Mouse (Mus musculus) neural tube, embryonic 12.5 days (tissue): ENCODE data around the gene Olfr895. TPM values are rescaled to one million over a fixed set of nuclear protein-coding genes. Genes with fewer than 3 reads are reported as not detected.

ENCODE experiments used
- ATAC-seq: fragments of 200-750 bp; cut with Nextera tagmentation; 2 replicates; pipeline ENCODE4 v1.8.0; 2017; ENCODE audit warnings: low read depth, mild to moderate bottlenecking, moderate TSS enrichment, moderate library complexity; ENCODE audit not compliant: low FRiP score
- H3K27ac ChIP-seq: fragments of 300-500 bp; sonication (generic); 2 replicates; pipeline ENCODE4 v1.5.1; 2016
- H3K27me3 ChIP-seq: fragments of 300-500 bp; sonication (generic); replicated peaks from 2 replicates; pipeline ENCODE4 v1.6.1; 2016; ENCODE audit warnings: mild to moderate bottlenecking
- H3K36me3 ChIP-seq: fragments of 300-500 bp; sonication (generic); 2 replicates; pipeline ENCODE4 v1.6.1; 2016; ENCODE audit warnings: mild to moderate bottlenecking
- H3K4me1 ChIP-seq: fragments of 300-500 bp; sonication (generic); 2 replicates; pipeline ENCODE4 v1.6.1; 2016
- H3K4me2 ChIP-seq: fragments of 300-500 bp; sonication (generic); replicated peaks from 2 replicates; pipeline ENCODE4 v1.6.1; 2016; ENCODE audit warnings: mild to moderate bottlenecking
- H3K4me3 ChIP-seq: fragments of 300-500 bp; sonication (generic); 2 replicates; pipeline ENCODE4 v1.5.1; 2016
- H3K9ac ChIP-seq: fragments of 300-500 bp; sonication (generic); 2 replicates; pipeline ENCODE4 v1.6.1; 2016; ENCODE audit warnings: mild to moderate bottlenecking
- H3K9me3 ChIP-seq: fragments of 300-500 bp; sonication (generic); 2 replicates; pipeline ENCODE4 v1.6.1; 2016; ENCODE audit warnings: mild to moderate bottlenecking
- WGBS: fragments of 180-500 bp; shearing (Covaris S2); methylation state at CpG from one replicate; pipeline ENCODE4 v1.1.7; 2016; 5-methylcytosine and 5-hydroxymethylcytosine counted together
- polyA plus RNA-seq: library from polyadenylated mRNA; unstranded; fragments of >200 nt; fragmentation: Nextera tagmentation; extraction: Ambion mirVana; gene quantifications from 2 replicates; pipeline ENCODE4 v1.2.1, GENCODE M21; 2016

Gene Olfr895
- not detected in 2 replicates for polyA plus RNA-seq

DNA sequence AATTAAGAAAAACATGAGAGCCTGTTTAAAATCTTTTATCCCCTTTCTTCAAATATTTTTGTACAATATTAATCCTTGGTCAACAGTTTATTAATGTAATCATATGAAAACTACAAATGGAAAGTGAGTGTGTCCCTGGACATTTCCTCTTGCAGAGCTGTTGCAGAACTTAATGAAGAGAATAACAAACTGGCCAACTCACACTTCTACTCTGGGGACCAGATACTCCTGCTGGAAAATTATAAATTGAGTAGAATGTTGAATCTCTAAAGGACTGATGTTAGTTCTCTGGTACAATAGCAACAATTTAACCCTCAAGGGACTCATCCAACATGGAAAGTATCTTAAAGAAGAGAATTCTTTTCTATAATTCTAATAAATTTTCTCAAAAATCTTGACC, at the start of gene Olfr895:
TSS of gene Olfr895 (plus strand) at position 301 of the 400 bp plus-strand sequence.
- no peak within 1 kb of the TSS for H3K4me3 ChIP-seq
- H3K36me3 ChIP-seq, result no peaks in the 10 kb centered on the region
- no peak for ATAC-seq
- no peak within 1 kb of the TSS for H3K27ac ChIP-seq
- H3K27me3 ChIP-seq, result no peaks in the 10 kb centered on the region
- no peaks in the 10 kb centered on the region for H3K4me1 ChIP-seq
- H3K9me3 ChIP-seq, result no peaks in the 10 kb centered on the region
- no peak within 1 kb of the TSS for H3K9ac ChIP-seq
- no peak within 1 kb of the TSS for H3K4me2 ChIP-seq

DNA sequence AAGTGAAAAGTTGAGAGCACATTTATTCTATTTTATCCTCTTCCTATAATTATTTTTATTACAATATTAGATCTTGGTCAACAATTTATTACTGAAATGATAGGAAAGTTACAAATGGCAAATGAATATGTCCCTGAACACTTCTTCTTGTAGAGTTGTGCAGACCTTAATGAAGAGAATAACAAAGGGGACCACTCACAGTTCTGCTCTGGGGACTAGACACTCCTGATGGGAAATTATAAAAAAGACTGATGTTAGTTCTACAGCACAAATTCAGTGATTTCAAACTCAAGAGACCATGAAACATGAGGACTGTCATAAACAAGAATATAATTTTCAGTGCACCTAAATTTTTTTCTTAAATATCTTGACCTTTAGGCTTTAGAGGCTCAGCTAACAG, 15.2 kb upstream of the Olfr895 start, which contains the start of gene Olfr143:
TSS of gene Olfr143 (plus strand) at position 301 of the 400 bp plus-strand sequence.
- Histone ChIP-seq H3K4me2 (no peak within 1 kb of the TSS), H3K4me3 (no peak within 1 kb of the TSS), H3K9me3 (no peaks in the 10 kb centered on the region), H3K27ac (no peak within 1 kb of the TSS), H3K9ac (no peak within 1 kb of the TSS), H3K4me1 (no peaks in the 10 kb centered on the region), H3K27me3 (no peaks in the 10 kb centered on the region), H3K36me3 (no peaks in the 10 kb centered on the region)
- no peak for ATAC-seq

- no peaks in the 10 kb centered on the region for H3K27me3 ChIP-seq
- no peak within 1 kb of the TSS for H3K4me2 ChIP-seq
- 87% methylated on average over 1 of the region's 1 CpGs for WGBS
- no peak within 1 kb of the TSS for H3K27ac ChIP-seq
- no peak within 1 kb of the TSS for H3K4me3 ChIP-seq
- ATAC-seq, result no peak
- no peaks in the 10 kb centered on the region for H3K4me1 ChIP-seq
- H3K9ac ChIP-seq, result no peak within 1 kb of the TSS
- no peaks in the 10 kb centered on the region for H3K9me3 ChIP-seq
- no peaks in the 10 kb centered on the region for H3K36me3 ChIP-seq
Observed at GRCm38 (mm10) chr9:38290807-38291206, 23.2 kb downstream of the Olfr895 start, which contains the start of gene Olfr896-ps1. Gene Olfr896-ps1, plus strand, starts transcription at chr9:38291107.

Other genes with a start within 250 kb of the Olfr895 start
- not detected in 2 replicates for gene Olfr883, start 242.0 kb upstream of the Olfr895 start, polyA plus RNA-seq
- not detected in 2 replicates for gene Olfr884, start 221.3 kb upstream of the Olfr895 start, polyA plus RNA-seq
- gene Olfr885, start 206.5 kb upstream of the Olfr895 start, polyA plus RNA-seq, result not detected in 2 replicates
- gene Olfr887, start 183.8 kb upstream of the Olfr895 start, polyA plus RNA-seq, result not detected in 2 replicates
- gene Olfr888, start 159.7 kb upstream of the Olfr895 start, polyA plus RNA-seq, result not detected in 2 replicates
- gene Olfr889, start 152.7 kb upstream of the Olfr895 start, polyA plus RNA-seq, result 0.09 and 0.11 TPM in 2 replicates
- not detected in 2 replicates for gene Olfr890, start 125.3 kb upstream of the Olfr895 start, polyA plus RNA-seq
- gene Olfr891, start 87.0 kb upstream of the Olfr895 start, polyA plus RNA-seq, result not detected in 2 replicates
- not detected in 2 replicates for gene Olfr893, start 59.5 kb upstream of the Olfr895 start, polyA plus RNA-seq
- gene Olfr894, start 49.8 kb upstream of the Olfr895 start, polyA plus RNA-seq, result not detected in 2 replicates
- not detected in 2 replicates for gene Olfr143, start 15.1 kb upstream of the Olfr895 start, polyA plus RNA-seq
- gene Olfr896-ps1, start 23.3 kb downstream of the Olfr895 start, polyA plus RNA-seq, result not detected in 2 replicates
- not detected in 2 replicates for gene Olfr25, start 61.2 kb downstream of the Olfr895 start, polyA plus RNA-seq
- gene Olfr898, start 80.6 kb downstream of the Olfr895 start, polyA plus RNA-seq, result not detected in 2 replicates
- not detected in 2 replicates for gene Olfr250, start 99.0 kb downstream of the Olfr895 start, polyA plus RNA-seq
- gene Olfr251, start 109.2 kb downstream of the Olfr895 start, polyA plus RNA-seq, result not detected in 2 replicates
- gene Olfr147, start 133.8 kb downstream of the Olfr895 start, polyA plus RNA-seq, result not detected in 2 replicates
- not detected in 2 replicates for gene Olfr901, start 161.6 kb downstream of the Olfr895 start, polyA plus RNA-seq
- gene Olfr902, start 179.8 kb downstream of the Olfr895 start, polyA plus RNA-seq, result not detected in 2 replicates
- not detected in 2 replicates for gene Olfr904, start 195.3 kb downstream of the Olfr895 start, polyA plus RNA-seq
- gene Olfr905, start 203.3 kb downstream of the Olfr895 start, polyA plus RNA-seq, result not detected in 2 replicates
- not detected in 2 replicates for gene Olfr906, start 219.2 kb downstream of the Olfr895 start, polyA plus RNA-seq
- not detected in 2 replicates for gene Olfr907, start 227.9 kb downstream of the Olfr895 start, polyA plus RNA-seq